Mouse (Mus musculus) kidney, adult 9 months (tissue): ENCODE results near the gene Klhdc4.

Source experiments
- DNase-seq: peaks from one replicate; pipeline ENCODE4 v3.0.0; 2022

Gene Klhdc4

DNA sequence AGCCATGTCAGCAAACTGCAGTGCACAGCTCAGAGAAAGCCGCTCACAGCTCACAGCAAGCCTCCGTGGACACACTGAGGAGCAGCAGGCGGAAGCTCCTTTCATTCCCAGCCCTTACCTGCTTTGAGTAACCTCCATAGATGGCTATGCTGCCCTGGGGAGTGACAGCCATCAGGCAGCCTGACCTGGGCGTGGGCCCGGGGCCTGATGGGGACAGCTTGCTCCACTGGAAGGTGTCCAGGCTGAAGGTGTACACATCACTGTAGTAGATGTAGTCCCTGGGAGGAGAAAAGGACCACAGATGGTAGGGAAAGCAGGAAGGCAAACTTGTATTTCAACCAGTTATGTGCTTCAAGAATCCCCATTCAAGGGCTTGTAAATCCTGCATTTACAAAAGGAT is 24.5 kb downstream of the Klhdc4 start:
- no peak for DNase-seq

- DNase-seq, result no peak
These were observed 31.0 kb downstream of the Klhdc4 start for GRCm38 (mm10) chr8:121798401-121798800.

DNA sequence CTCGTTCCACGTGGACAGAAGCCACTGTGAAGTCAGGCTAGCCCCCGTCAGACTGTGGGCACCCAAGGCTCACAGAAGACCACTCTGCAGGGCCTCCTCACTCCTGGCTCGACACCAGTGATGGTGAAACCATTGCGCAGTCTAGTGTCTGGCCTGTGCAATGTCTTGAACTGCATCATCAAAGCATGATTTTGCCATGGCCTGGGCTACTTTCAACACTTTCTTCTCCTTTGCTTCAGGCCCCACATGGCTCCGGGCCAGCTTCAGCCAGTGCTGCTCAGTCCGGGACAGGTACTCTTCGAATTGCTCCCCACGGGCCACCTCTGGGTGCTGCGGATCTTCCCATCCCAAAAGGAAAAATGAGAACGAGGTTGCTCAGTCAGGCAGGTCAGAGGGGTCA is 33.0 kb downstream of the Klhdc4 start:
- no peak for DNase-seq

- no peak for DNase-seq
These were observed 33.9 kb downstream of the Klhdc4 start for GRCm38 (mm10) chr8:121795461-121795860.

DNA sequence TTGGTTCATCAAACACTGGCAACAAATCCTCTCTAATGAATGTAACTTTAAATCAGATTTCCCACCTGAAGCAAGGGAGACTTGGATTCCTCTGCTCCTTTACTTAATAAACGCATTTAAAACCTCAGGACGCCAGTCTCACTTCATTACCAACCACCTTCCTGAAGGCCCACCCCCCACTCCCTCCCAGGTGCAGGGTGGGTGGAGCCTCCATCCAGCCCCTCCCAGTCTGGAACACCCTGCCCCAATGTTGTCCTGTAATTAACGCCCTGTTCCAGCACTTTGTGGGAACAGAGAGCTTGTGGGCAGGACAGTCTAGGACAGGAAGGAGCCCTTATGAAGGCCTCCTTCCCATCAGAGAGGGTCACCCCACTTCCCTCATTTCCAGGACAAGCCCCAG is 35.2 kb downstream of the Klhdc4 start:
- no peak for DNase-seq

DNA sequence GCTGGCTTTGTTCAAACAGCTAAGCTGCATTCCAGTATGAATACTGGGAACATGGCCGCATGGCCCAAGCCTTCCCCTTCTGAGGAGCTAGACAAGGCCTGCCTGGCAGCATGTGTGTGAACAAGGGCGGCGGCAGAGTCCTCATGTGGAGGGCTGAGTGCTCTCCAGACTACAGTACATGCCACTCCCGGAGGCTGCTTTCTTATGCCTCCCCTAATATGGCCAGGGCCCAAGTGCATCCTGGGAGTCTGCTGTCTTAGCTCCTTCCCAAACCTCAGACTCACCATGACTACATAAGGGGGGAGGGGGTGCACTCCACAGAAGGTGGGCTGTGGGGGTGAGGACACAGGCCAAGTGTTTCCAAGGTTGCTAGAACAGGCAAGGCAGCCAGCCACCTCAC is 36.7 kb downstream of the Klhdc4 start:
- DNase-seq, result no peak

DNA sequence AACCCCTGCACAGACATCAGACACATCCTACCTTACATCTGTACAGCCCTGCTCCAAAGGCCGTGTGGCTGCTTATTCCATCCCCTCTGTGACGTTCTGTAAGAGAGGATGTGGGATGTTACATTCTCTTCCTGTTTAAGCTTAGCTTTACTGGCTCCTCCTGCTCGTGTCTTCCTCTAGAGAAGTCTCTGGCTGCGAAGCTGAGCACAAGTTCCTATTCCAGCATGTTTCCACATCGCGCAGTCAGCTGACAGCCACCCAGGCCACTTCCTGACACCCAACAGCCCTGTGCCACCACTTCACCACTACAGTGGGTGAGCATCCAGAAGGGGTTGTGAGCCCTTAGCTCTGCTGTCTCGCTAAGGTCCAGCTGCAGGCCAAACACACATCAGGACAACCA is 37.2 kb downstream of the Klhdc4 start:
- no peak for DNase-seq

- no peak for DNase-seq
These were observed 40.6 kb downstream of the Klhdc4 start for GRCm38 (mm10) chr8:121788786-121789185.

GRCm38 (mm10) chr8:121786542-121786941 is 42.8 kb downstream of the Klhdc4 start:
- DNase-seq, result no peak

- DNase-seq, result no peak
These were observed 46.9 kb downstream of the Klhdc4 start for GRCm38 (mm10) chr8:121782493-121782892.

DNA sequence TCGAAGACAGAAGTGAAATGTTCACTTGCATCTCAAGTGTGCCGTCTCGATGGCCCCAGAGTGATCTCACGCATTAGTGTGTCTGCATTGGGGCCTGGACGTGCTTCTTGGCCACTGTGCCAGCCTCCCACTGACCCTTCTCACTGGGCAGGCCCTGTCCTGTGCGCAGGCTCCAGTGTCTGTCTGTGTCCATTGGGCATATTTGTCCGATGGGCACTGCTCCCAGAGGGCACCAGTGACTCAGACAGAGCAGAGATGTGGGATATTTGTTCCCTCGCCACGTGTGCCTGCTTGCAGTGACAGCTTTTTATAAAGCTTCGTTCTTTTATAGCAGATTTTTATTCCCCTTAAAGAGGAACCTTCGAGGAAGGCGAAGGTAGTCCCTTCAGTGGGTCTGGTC is 55.5 kb downstream of the Klhdc4 start:
- no peak for DNase-seq

DNA sequence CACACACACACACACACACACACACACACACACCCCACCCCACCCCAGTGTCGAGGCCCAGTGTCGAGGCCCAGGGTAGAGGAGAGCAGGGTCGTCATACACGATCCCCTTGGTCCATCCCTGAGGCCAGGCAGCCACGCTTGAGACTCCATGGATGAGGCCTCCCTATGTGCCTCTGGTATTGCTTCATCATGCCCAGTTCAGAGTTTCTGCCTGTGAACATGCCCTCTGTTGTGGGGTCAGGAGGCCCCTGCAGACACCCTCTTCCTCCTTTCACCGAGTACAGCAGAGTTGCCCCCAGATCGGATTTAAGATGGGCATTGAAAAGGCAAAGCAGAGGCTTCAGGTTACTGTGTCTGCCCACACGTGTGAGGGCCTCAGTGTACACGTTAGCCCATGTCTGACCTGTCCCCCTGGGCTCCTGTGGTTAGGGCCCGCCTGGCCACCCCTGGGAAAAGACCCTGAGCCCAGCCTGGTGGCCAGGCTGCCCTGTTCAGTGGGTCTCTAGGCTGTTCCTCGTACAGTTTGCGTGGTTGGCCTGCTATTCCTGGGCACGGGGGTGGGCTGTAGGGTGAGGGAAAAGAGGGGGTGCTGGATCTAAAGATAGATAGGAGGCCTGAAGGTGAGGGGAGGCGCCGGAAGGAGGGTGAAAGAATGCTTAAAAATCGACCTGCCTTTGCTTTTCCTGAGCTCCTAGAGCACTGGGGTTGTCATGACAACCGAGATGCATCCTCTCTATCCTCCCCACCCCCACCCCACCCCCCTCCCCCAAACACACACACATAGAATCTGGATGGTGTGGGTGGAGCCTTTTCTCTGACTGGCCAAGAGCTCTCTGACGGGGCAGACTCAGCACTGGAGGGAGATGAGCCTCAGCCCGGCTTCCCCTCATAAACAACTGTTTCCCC is 58.3 kb downstream of the Klhdc4 start:
- no peak for DNase-seq

- DNase-seq, result no peak
These were observed 59.7 kb downstream of the Klhdc4 start for GRCm38 (mm10) chr8:121769621-121770020.

GRCm38 (mm10) chr8:121769095-121769494 is 60.3 kb downstream of the Klhdc4 start:
- DNase-seq, result no peak

DNA sequence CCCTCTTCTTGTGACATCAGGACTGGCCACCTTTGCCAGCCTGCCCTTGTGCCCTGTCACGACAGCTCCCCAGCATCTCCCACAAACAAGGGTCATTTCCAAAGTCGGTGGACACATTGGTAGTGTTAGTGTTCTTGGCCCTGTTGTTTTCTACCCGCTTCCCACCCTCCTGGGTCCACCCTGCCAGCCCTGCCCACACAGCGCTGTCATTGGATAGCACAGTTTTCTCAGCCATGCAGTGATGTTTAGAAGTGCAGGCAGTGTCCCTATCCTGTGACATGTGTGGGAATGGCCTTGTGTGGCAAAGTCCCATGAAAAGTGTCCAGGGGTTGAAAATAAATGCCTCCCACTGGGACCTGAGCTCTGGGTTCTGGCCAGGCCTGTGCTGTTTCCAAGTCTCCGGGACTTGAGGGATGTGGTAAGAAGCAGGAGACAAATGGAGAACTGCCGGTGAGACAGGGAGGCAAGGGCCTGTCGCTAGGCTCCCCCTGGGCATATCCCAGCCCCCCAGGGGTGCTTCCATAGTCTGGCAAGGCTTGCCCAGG is 63.7 kb downstream of the Klhdc4 start:
- no peak for DNase-seq

DNA sequence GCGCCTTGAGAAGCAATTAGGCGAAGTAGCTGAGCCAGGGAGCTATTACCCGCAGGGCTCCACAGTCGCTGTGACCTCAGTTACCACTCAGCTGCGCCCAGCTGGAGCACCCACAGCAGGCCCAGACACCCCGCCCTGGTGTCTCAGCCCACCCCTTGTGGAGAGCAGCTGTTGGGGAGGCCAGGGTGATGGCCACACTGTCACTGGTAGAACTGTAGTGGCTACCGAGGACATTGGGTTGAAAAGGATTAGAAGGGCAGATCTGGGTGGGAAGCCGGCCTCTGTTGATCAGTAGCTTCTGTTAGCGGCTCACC is 65.7 kb downstream of the Klhdc4 start:
- no peak for DNase-seq

- no peak for DNase-seq
These were observed 66.2 kb downstream of the Klhdc4 start for GRCm38 (mm10) chr8:121762999-121763699.

GRCm38 (mm10) chr8:121761480-121761879 is 67.9 kb downstream of the Klhdc4 start:
- no peak for DNase-seq

- DNase-seq, result no peak
These were observed 68.9 kb downstream of the Klhdc4 start for GRCm38 (mm10) chr8:121760484-121760883.

GRCm38 (mm10) chr8:121758470-121758869 is 70.9 kb downstream of the Klhdc4 start:
- DNase-seq, result no peak

GRCm38 (mm10) chr8:121751407-121751806 is 78.0 kb downstream of the Klhdc4 start:
- DNase-seq, result peak; percentile 49

GRCm38 (mm10) chr8:121750512-121750911 is 78.9 kb downstream of the Klhdc4 start:
- no peak for DNase-seq

DNA sequence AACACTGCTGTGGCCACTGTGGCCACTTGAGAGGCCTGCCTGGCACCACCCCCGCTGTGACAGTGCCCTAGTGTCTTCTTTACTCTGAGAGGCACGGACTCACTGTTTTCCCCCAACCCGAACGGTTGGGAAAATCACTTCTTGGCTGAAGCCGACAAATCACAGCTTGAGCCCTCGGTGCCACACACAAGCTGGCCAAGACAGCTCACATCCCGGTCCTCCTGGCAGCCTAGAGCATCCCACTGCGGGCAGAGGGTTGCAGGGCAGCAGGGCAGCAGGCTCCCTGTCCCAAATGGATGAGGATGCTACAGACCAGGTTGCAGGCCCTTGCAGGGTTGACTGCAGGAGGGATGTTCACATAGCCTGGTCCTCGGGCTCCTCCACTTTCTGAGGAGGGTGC is 79.9 kb downstream of the Klhdc4 start:
- DNase-seq, result no peak
